Comparison of ENCODE assay signal across 28 mouse cellular contexts in the genomic region with DNA sequence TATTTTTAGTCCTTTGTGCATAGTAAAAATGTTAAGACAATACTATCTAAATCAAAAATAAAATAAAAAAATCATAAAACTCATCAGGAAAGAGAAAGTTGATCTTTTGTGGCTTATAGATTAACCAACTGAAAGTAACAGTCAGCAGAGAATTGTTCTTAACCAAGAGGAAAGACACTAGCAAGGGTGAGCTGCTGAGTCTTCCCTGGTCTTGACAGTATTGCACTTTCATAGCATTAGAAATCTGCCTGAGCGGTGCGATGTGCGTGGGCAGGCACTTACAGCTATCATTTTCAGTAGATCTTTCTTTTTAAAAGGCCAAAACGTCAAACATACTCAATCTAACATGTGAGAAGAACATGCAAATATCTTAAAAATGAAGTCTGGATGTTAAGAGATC. TPM values are rescaled to one million over a fixed set of nuclear protein-coding genes. Genes with fewer than 3 reads are reported as not detected.
DNase-seq lines count a peak whose midpoint lies in the region; ATAC-seq and TF ChIP-seq lines count a peak whose summit lies in the region.
"Had no signal": no experiment of that assay in that cellular context is flagged by ENCODE, and none has a peak within 500 bp of the region (broad histone marks: within the 10 kb centered on the region; RNA-seq: fewer than 3 reads in every experiment).

No protein-coding gene starts in this region.

- TF ChIP-seq EP300 in liver, embryonic 14.5 days (IDR thresholded peaks at IDR 0.05; ENCODE audit: low read depth): no peak
- no peak for TF ChIP-seq EP300 in stomach, postnatal 0 days (optimal IDR thresholded peaks at IDR 0.05)

- no peak overlapping the region for H3K9ac ChIP-seq in liver, embryonic 14.5 days (replicated peaks)
- H3K9ac ChIP-seq in stomach, postnatal 0 days (ENCODE audit: low read length): no peak overlapping the region
- H3K9ac ChIP-seq: forebrain, postnatal 0 days; hindbrain, embryonic 14.5 days; limb, embryonic 12.5 days; midbrain, embryonic 12.5 days; neural tube, embryonic 12.5 days; stomach, embryonic 15.5 days had no signal

- peak; percentile 13 for DNase-seq in right cerebral cortex, adult 18-20 months
- no peak for DNase-seq in right cerebral cortex, postnatal 10 days (ENCODE audit: low spot score in 2 of 2)
- DNase-seq in brain, adult 2 months (ENCODE audit: low read depth, low spot score): peak; percentile 44
- DNase-seq in liver, embryonic 14.5 days (ENCODE audit: low read depth in 3 of 3, low spot score in 3 of 3): no peak
- no peak for DNase-seq in stomach, postnatal 0 days (ENCODE audit: low spot score)
- DNase-seq in heart, adult 9 months (ENCODE audit: low spot score in 2 of 2): no peak
- DNase-seq in embryo, embryonic 10.5 days (ENCODE audit: low spot score): no peak
- DNase-seq: adrenal gland, postnatal 14 days; cerebellum, adult 11-12 months; cerebellum, postnatal 10 days; forebrain, postnatal 0 days; gastrocnemius, postnatal 10 days; kidney, postnatal 14 days; lung, adult 18-20 months; lung, postnatal 4 days; right cerebral cortex, postnatal 14 days; thymus, postnatal 14 days had no signal

- no peaks in the 10 kb centered on the region for H3K27me3 ChIP-seq in liver, embryonic 14.5 days (ENCODE audit: control insufficient read depth, insufficient read depth, low read length)
- H3K27me3 ChIP-seq in stomach, postnatal 0 days (ENCODE audit: control insufficient read depth, insufficient read depth, low read length): no peaks in the 10 kb centered on the region
- H3K27me3 ChIP-seq: limb, embryonic 12.5 days; midbrain, embryonic 12.5 days; neural tube, embryonic 12.5 days; Patski; stomach, embryonic 15.5 days had no signal

- 82% methylated on average over 4 of the region's 4 CpGs for WGBS in liver, embryonic 14.5 days (ENCODE audit: insufficient replicate concordance)
- WGBS in stomach, postnatal 0 days: 79% methylated on average over 4 of the region's 4 CpGs

- H3K9me3 ChIP-seq in liver, embryonic 14.5 days (ENCODE audit: control insufficient read depth, low read length): no peaks in the 10 kb centered on the region
- H3K9me3 ChIP-seq in stomach, postnatal 0 days (ENCODE audit: control insufficient read depth, low read length): no peaks in the 10 kb centered on the region
- H3K9me3 ChIP-seq: G1E; limb, embryonic 12.5 days; megakaryocyte, embryonic 14.5 days; midbrain, embryonic 12.5 days; neural tube, embryonic 12.5 days; stomach, embryonic 15.5 days had no signal

- TF ChIP-seq CTCF in liver, embryonic 14.5 days (IDR thresholded peaks at IDR 0.05; ENCODE audit: low read depth): no peak
- no peak for TF ChIP-seq CTCF in stomach, postnatal 0 days (IDR thresholded peaks at IDR 0.05; ENCODE audit: low read depth)

- no peaks in the 10 kb centered on the region for H3K36me3 ChIP-seq in liver, embryonic 14.5 days (replicated peaks; ENCODE audit: control insufficient read depth, insufficient read depth, low read depth)
- H3K36me3 ChIP-seq in stomach, postnatal 0 days (ENCODE audit: control insufficient read depth, insufficient read depth, low read length): no peaks in the 10 kb centered on the region
- H3K36me3 ChIP-seq: stomach, embryonic 15.5 days had no signal

- peak overlapping the region; percentile 53 for H3K4me2 ChIP-seq in liver, embryonic 14.5 days (ENCODE audit: low read depth)
- H3K4me2 ChIP-seq in stomach, postnatal 0 days (replicated peaks; ENCODE audit: low read depth): no peak overlapping the region
- H3K4me2 ChIP-seq: heart, embryonic 11.5 days; hindbrain, embryonic 14.5 days; limb, embryonic 12.5 days; midbrain, embryonic 12.5 days; neural tube, embryonic 12.5 days; stomach, embryonic 15.5 days had no signal

- H3K4me1 ChIP-seq in liver, embryonic 14.5 days (replicated peaks; ENCODE audit: control insufficient read depth in 2 of 2, insufficient read depth in 2 of 2, low read length in 1 of 2): peaks cover 6 to 22% of the 10 kb centered on the region in 2 experiments
- H3K4me1 ChIP-seq in stomach, postnatal 0 days (replicated peaks; ENCODE audit: control insufficient read depth, insufficient read depth): no peaks in the 10 kb centered on the region
- H3K4me1 ChIP-seq: midbrain, embryonic 12.5 days; neural tube, embryonic 12.5 days; stomach, embryonic 15.5 days had no signal

- H3K27ac ChIP-seq in liver, embryonic 14.5 days: peak overlapping the region; percentile 58
- no peak overlapping the region for H3K27ac ChIP-seq in stomach, postnatal 0 days (replicated peaks)
- H3K27ac ChIP-seq: hindbrain, embryonic 14.5 days; limb, embryonic 12.5 days; midbrain, embryonic 12.5 days; neural tube, embryonic 12.5 days; stomach, embryonic 15.5 days had no signal

- ATAC-seq in liver, embryonic 14.5 days (ENCODE audit: insufficient read depth): no peak
- no peak for ATAC-seq in stomach, postnatal 0 days (ENCODE audit: low FRiP score, low TSS enrichment)
- ATAC-seq: forebrain, postnatal 0 days; intestine, embryonic 16.5 days; Patski had no signal

- no peak overlapping the region for H3K4me3 ChIP-seq in liver, embryonic 14.5 days (ENCODE audit: insufficient read depth in 1 of 2, low read depth in 2 of 2, low read length in 2 of 2)
- no peak overlapping the region for H3K4me3 ChIP-seq in stomach, postnatal 0 days (ENCODE audit: low read depth, low read length)
- H3K4me3 ChIP-seq: limb, embryonic 12.5 days; megakaryocyte, embryonic 14.5 days; midbrain, embryonic 12.5 days; myocyte; neural tube, embryonic 12.5 days; stomach, embryonic 15.5 days had no signal

RNA-seq across cellular contexts. Expression of a gene that starts 14.6 kb away (rescaled TPM):
- 4.9 and 6.6 TPM in 2 replicates for polyA plus RNA-seq in liver, embryonic 14.5 days (2012; rRNA removed)
- polyA plus RNA-seq in liver, embryonic 14.5 days (2014; fragmentation: Nextera tagmentation; extraction: Ambion mirVana): 12.7 and 14.6 TPM in 2 replicates
- 13.2 and 14.5 TPM in 2 replicates for polyA plus RNA-seq in stomach, postnatal 0 days (2015; fragmentation: Nextera tagmentation; extraction: Ambion mirVana)

RNA-seq across cellular contexts. Expression of a gene that starts 14.7 kb away (rescaled TPM):
- polyA plus RNA-seq in liver, embryonic 14.5 days (2012; rRNA removed): 2.5 and 2.9 TPM in 2 replicates
- polyA plus RNA-seq in liver, embryonic 14.5 days (2014; fragmentation: Nextera tagmentation; extraction: Ambion mirVana): 2.4 and 2.9 TPM in 2 replicates
- polyA plus RNA-seq in stomach, postnatal 0 days (2015; fragmentation: Nextera tagmentation; extraction: Ambion mirVana): 1.7 and 2.2 TPM in 2 replicates

Comparison
In these comparisons a context has a peak if more than half of its experiments do, and no peak if none do; other contexts are left out.
1. DNase-seq: peak in right cerebral cortex, adult 18-20 months (single experiment) and brain, adult 2 months (single experiment); none in right cerebral cortex, postnatal 10 days (0 of 2), liver, embryonic 14.5 days (0 of 3), stomach, postnatal 0 days (single experiment), heart, adult 9 months (0 of 2) and embryo, embryonic 10.5 days (single experiment).